Mouse (Mus musculus): ENCODE data around the gene Nfix.

Gene Nfix

DNA sequence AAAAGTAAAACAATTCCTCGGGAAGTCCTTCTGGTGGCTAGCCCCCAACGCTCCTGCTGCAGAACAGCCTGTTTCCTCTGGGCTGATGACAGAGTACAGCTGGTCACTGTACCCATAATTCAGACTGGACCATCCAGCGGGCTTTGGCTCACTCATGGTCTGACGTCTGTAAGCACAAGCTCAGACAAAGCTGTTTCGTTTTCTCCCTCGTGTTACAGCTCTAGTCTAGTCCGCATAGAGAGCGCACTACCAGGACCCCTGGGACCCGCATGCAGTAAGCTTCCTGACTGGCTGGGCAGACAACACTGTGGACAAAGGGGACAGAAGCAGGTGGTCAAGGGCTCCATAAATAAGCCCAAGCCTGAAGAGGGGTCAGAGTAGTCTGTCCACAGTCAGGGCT lies 33.7 kb downstream of the Nfix start:
- peak; percentile 49 to 50 for DNase-seq

GRCm38 (mm10) chr8:84765629-84766028 lies 34.5 kb downstream of the Nfix start:
- DNase-seq = peak; percentile 52 to 61

DNA sequence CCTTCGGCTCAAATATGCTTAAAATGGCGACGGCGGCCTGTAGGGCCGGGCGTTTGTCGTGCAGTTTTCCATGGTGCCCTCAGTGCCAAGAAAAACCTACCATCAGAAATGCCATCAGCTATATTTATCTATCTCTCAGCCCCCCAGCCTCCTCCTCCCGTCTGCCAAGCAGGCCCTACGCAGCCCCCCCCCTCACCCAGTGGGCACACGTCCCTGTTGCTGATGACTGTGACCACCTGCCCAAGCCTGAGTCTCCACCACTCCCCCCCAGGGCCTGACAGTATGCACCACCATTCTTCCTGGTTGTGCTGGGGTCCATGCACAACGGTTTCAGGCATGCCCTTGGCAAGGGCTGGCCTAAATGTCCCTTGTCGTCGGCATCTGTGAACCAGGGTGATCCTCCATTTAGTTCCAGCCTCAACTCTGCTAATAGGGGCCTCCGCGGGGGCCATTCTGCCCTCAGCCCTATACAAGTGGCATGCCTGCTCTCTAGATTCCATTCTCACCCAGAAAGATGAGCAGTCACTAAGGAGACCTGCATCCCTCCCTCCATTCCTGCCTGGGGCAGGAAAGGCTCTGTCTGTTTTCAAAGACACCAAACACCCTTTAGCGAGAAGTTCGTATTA lies 35.2 kb downstream of the Nfix start:
- DNase-seq = peak; percentile 88 to 94

DNA sequence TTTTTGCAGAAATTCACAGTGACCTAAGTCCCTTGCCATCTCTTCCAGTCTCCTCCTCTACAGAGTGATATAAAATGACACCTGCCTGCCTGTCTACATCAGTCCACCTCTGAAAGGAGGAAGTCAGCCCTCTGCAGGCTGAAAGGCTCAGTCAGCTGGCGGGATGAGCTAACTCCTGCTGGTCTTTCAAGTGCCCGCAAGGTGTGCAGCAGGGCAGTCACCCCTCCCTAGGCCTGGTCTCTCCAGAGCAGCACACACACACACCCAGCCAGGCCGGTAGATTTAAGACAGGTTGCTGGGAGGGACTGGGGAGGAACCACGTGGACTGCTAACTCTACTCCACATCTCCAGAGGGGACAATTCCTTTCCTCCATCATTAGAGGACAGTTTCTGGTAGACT lies 36.0 kb downstream of the Nfix start:
- DNase-seq = peak; percentile 54 to 58

GRCm38 (mm10) chr8:84760901-84761300 lies 39.2 kb downstream of the Nfix start:
- DNase-seq = peak; percentile 71 to 75

GRCm38 (mm10) chr8:84760405-84760805 lies 39.7 kb downstream of the Nfix start:
- DNase-seq = peak; percentile 47 to 55

GRCm38 (mm10) chr8:84759718-84760117 lies 40.4 kb downstream of the Nfix start:
- no peak for DNase-seq

- peak; percentile 66 to 73 for DNase-seq
Measured at GRCm38 (mm10) chr8:84759126-84759525, 41.0 kb downstream of the Nfix start.

GRCm38 (mm10) chr8:84758308-84758707 lies 41.8 kb downstream of the Nfix start:
- DNase-seq = no peak

DNA sequence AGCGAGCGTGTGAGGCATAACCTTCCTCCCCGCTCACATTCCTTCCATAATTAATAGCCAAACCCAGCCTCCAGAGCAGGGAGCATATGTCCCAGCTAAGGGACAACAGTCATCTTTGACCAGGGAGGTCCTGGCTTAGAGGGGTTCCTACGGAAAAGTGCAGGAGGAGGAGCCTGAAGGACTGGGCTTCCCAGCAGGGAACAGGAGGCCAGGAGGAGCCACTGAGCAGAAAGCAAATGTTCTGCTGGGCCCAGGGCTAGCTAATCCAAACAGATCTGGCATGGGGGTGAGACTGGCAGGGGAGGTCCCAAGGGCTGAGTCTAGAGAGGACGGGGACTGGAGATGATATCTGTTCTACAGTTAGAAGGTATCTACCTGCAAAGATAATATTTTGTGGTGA lies 42.6 kb downstream of the Nfix start:
- DNase-seq = peak; percentile 60 to 63

- DNase-seq = no peak
Measured at GRCm38 (mm10) chr8:84752734-84753582, 47.2 kb downstream of the Nfix start.

DNA sequence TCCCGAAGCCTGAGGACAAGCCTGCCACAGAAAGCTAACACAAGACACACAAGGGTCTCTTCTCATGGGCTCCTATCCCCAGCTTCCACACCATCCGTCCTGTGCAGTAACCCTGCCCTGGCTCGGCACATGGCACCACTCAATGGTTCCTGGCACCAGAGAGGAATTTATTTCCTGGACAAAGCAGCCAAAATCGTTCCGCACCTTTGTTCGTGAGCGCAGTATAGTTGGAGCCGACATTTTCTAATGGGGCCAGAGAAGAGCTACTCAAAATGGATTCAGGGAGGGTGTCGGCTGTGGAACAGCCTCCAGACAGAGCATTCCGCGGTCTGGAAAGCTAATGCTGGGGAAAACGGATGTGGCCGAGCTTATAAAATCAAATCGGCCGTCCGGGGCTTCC lies 50.6 kb downstream of the Nfix start:
- DNase-seq = peak in 1 of 2 experiments; percentile 63

GRCm38 (mm10) chr8:84745032-84745925 lies 54.9 kb downstream of the Nfix start:
- DNase-seq = peak in 1 of 2 experiments; percentile 60

DNA sequence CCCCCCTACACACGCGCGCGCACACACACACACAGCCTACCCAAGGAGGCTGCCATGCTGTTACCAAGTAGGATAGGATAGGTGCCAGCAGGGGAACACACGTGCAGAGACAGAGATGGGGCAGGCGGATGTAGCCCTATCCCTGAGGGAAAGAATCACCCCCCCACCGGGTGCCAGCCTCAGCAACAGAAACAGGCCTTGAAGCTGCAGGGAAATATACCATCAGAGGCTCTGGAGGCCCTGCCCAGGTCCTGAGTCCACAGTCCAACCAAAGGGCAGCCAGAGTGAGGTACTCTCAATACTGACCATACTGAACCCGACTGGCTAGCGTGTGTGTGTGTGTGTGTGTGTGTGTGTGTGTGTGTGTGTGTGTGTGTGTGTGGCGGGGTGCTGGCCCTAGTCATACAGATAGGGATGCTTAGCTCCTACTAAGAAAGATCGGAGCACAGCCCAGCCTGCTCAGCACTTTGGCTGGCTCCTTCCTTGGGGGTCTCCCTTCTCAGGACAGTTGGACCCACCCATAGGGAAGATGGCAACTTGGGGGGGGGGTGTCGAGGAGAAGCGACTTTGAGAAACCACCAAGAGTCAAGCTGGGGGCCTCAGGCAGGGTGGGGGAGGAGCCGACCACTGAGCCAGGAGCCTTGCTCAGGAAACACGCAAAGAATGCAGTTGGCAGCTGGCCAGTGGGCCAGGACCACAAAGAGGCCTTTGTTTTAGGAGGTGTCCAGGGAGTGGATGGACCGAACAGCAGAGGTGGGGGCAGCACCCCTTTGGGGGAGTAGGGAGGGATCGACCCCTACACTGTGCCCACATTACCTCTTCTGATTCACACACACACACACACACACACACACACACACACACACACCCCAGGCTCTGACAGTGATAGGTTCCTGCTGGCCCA lies 56.4 kb downstream of the Nfix start:
- DNase-seq = peak; percentile 78 to 79

- DNase-seq = no peak
Measured at GRCm38 (mm10) chr8:84743054-84743415, 57.1 kb downstream of the Nfix start.

DNA sequence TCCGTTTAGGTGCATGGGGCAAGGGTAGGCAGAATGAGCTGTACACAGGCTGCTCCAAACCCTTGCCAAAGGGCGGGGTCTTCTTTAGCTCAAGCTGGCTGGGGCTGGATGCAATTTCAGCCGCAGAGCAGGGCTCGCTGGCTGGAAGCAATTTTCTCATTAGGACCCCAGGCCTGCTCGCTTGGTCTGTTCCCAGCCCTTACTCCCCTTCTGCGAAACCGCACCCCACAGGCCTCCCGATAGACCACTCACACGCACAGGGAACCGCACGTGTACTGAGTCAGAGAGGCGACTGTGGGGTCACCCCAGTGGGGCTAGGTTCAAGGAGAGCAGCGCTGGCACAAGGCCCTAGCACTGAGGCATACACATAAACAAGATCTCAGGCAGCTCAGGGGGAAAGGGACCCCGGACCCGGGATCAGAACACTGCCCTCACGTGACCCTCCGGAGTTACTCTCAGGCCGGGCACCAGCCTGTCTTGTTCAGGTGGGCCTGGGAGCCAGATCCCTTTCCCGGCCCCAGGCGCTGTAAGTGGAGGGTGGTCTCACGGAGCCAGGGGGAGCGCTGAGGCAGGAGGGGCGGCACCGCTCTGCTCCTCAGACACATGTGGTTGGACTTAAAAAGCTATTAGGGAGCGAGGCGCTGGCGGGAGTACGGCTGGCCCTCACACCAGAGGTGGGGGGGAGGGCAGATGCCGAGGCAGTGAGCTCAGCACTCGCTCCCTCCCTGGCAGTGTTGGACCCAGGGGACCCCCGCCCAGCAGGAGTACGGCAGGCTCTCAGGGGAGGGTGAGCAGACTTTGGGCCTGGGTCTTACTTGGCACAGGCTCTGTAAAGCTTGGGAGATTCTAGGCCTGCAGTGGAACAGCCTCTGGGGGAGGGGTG lies 57.7 kb downstream of the Nfix start:
- DNase-seq = peak; percentile 74 to 77

DNA sequence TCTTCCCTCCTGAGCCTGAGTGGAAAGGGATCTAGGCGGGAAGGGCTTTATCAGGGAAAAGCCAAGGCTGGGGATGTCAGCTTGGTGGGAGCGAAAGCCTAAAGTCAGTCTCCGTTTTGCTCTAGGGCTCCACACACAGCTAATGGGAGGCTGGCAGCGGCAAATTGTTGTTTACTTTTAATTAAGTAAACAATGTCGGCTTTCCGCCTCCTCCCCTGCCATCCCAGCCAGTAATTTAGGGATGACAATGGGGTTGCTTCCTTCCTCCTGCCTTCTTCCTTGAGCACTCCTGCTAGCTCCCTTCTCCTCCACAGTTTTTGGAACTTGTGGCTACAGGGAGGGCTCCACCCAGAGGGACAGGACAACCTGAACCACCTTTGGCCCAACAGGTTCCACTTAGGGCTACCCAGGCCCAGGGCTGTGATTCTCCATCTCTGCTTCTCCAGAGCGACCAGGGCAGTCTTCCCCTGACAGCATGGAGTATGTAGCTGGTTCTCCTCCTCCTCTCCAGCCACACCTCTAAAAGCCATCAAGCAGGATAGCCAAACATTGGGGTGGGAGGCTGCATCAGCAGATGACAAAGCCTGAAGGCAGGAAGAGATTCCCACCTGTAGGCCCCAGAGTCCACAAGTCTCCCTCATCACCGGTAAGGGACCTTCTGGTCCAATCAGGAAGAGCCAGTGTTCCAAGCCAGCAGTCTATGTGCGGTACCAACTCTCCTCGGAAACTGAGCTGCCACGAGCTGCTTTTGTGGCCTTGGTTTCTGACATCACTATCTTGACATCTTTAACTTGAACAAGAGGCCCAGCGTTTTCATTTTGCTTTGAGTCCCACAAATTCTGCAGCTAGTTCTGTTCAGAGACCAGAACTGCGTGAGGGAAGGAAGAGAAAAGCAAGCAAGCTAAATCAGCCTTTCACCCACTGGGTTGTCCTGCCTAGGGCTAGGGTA lies 59.0 kb downstream of the Nfix start:
- DNase-seq = no peak

DNA sequence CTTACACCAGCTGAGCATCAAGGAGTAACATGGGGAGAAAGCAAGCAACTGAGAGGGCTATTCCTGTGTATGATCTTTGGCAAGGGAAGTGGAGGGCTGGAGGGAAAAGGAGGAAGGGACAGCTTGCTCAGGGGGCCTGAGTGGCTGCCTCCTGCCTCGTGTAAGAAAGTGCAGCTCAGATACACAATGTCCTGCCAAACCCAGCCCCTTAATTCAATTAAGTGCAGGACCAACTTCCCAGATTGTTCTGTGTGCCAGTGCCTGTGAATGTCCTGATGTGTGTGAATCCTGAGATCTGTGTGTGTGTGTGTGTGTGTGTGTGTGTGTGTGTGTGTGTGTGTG lies 60.8 kb downstream of the Nfix start:
- DNase-seq = no peak

- no peak for DNase-seq
Measured at GRCm38 (mm10) chr8:84738715-84739400, 61.3 kb downstream of the Nfix start.
